ENCODE assay signal across 9 mouse cellular contexts in genomic region chrX:83740533-83740932, GRCm38 (mm10).
DNase-seq lines count a peak whose midpoint lies in the region.
"Had no signal": no experiment of that assay in that cellular context is flagged by ENCODE, and none has a peak within 500 bp of the region (broad histone marks: within the 10 kb centered on the region; RNA-seq: fewer than 3 reads in every experiment).

No protein-coding gene starts in this region.

- peak; percentile 9 to 16 for DNase-seq in cerebellum, postnatal 14 days
- DNase-seq in cerebellum, adult 18-20 months, result no peak
- DNase-seq in kidney, postnatal 36 days, result peak; percentile 1 to 4
- DNase-seq in kidney, adult 11 months, result no peak
- DNase-seq in ovary, postnatal 14 days (ENCODE audit: low spot score), result peak; percentile 0
- DNase-seq in ovary, postnatal 10 days (ENCODE audit: low spot score), result no peak
- no peak for DNase-seq in spleen, postnatal 4 days (ENCODE audit: low spot score in 2 of 2)
- no peak for DNase-seq in gastrocnemius, postnatal 25 days
- DNase-seq: cerebellum, adult 2 months had no signal

Comparison
In these comparisons a context has a peak if more than half of its experiments do, and no peak if none do; other contexts are left out.
1. DNase-seq: peak in cerebellum, postnatal 14 days (2 of 2), kidney, postnatal 36 days (2 of 2) and ovary, postnatal 14 days (single experiment); none in cerebellum, adult 18-20 months (0 of 2), kidney, adult 11 months (single experiment), ovary, postnatal 10 days (single experiment), spleen, postnatal 4 days (0 of 2) and gastrocnemius, postnatal 25 days (single experiment).